Mouse (Mus musculus): ENCODE results near the gene Dapl1.

Gene Dapl1

GRCm38 (mm10) chr2:59539796-59540195, 55.3 kb downstream of the Dapl1 start:
- no peak for DNase-seq

DNA sequence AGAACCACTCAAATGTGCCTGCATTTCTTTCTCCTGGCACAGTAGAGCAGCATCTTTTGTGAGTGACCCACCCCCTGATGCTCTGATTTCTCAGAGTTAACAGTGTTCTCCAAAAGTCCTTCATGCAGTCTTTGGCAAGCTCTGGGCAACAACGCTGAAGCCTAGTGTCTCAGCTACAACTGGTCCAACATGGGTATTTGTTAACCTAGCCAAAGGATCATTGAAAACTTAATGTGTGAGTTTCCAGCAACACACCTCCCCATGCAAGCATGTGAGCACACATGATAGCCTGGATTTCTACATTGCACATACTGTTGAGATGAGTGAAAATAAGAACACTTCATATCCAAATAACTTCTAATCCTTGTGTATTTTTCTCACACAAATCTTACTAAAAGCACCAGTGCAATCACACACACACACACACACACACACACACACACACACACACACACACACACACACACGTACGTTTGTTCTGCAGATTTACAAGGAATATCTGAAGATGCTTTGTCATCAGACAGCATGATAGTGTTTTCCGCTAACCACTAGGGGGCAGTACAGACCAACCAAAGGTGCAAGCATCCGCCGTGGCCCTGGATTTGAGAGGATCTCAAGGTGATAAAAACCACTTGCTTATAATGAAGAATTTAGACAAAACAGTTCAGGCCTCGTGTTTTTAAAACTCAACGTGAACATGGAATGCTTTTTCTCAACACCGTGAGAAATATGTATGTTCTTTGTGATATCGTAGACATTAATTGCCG, 56.9 kb downstream of the Dapl1 start:
- DNase-seq = peak; percentile 85 to 91

DNA sequence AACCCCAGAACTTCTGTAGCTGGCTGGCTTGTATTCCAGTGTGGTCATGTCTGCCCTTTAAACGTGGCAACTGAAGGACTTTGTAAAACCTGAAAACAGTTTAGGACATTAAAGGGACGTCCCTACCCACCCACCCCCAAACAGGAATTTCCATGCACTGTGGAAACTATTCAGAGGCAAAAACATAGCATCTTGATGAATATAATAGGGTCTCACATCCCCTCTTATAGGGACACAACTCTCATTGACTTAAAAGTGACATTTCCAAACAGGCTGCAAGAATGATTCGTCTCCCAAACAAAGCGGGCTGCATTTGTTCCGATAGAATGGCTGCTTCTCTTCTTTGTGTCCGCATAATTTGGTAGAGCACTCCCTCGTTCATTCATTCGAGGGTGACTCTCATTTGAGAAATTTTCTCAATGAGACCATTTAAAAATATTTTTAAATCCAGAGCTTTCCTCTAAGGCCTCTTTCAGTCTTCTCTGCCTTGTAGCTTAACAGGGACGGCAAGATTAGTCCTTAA, 59.2 kb downstream of the Dapl1 start:
- no peak for DNase-seq

DNA sequence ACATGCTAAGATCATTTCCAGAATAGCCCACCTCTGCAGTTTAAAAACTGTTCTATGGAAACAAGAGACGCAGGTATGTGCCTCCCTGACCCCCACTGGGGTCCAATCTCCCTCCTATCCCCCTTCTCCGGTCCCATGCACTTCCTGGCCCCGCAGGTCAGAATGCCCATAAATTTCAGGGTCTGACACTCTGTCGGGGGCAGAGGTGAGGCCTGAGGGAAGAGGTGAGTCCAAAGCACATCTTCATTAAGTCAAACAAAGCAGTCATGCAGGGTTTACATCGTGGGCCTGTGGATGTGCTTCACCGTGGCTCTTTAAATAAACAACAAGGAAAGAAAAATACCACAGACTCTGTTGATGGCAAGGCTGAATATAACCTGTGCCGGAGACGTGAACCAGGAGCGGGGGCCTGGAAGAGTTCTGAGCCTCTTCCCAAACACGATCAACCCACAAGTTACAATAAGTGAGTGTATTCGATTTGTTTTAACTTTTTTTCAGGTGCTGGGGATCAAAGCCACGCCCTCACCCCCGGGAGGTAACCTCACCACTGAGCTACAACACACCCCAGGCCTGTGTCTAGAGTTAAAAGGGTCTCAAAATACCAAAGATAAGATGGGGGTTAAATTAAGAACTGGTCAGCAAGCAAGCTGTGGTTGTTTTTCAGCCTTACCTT, 59.9 kb downstream of the Dapl1 start:
- DNase-seq = peak; percentile 34 to 46

GRCm38 (mm10) chr2:59545001-59545400, 60.5 kb downstream of the Dapl1 start:
- no peak for DNase-seq

GRCm38 (mm10) chr2:59547369-59548099, 63.1 kb downstream of the Dapl1 start:
- no peak for DNase-seq

GRCm38 (mm10) chr2:59552784-59553183, 68.3 kb downstream of the Dapl1 start:
- no peak for DNase-seq

GRCm38 (mm10) chr2:59554373-59554940, 70.0 kb downstream of the Dapl1 start:
- no peak for DNase-seq
